Mouse (Mus musculus) frontal cortex, adult 2 months (tissue): Measurements from ENCODE around the gene Ranbp17. TPM values are rescaled to one million over a fixed set of nuclear protein-coding genes. Genes with fewer than 3 reads are reported as not detected.
A peak's percentile ranks its signal among the peaks of the same experiment; 100 is the strongest.
"Not testable (repeated sequence)": the region's sequence is repeated elsewhere in the genome, so short reads cannot be mapped to it uniquely, and the experiment has no call there.

Experiments
- DNase-seq, 2 experiments: peaks; one replicate each; pipeline ENCODE4 v3.0.0; 2022; ENCODE audit warnings: low spot score in 1 of 2; ENCODE audit errors: extremely low spot score in 1 of 2
- polyA plus RNA-seq: library from polyadenylated mRNA; depleted of rRNA; stranded (reverse); fragments of >200 nt; gene quantifications from 2 replicates; pipeline ENCODE4 v1.2.3, GENCODE M21; 2012

The Ranbp17 gene
- polyA plus RNA-seq, 1 experiment, result 5.1 TPM

- not testable (repeated sequence) for DNase-seq
Measured at GRCm38 (mm10) chr11:33427789-33428188, 85.8 kb downstream of the Ranbp17 start.

DNA sequence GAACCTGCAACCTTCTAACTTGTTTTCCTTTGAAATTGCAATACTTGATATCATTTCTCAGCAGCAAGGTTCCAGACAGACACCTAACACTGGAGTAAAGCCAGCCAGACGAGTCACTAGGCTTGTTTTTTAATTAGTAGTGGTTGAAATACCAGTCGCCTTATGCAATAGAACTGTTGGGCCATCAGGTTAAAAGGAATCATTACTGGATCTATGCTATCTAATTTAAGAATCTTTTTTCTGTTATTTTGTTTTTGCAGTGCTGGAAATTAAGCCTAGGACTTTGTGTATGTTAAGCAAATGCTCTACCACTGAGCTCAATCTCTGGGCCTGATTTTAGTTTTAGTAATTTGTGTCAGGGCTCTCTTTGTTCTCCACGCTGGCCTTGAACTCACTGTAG lies 91.3 kb downstream of the Ranbp17 start:
- DNase-seq, result no peak

DNA sequence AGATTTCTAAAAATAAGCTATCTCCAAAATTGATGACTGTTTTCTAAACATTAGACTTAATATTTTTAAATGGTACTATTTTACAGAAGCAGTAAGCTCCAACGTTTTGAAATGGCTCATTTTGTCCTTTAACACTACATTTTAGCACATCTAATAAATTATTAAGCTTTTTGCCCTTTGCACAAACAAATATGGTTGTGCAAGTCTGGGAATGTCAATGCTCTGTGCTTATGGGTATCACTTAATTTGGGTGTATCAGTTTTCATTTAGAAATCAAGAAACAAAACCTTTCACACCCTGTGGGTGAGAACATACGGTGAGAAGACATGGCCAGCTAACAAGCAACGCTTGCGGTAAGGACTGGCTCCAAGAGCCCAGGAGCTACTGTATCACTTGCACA lies 108.9 kb downstream of the Ranbp17 start:
- no peak for DNase-seq

DNA sequence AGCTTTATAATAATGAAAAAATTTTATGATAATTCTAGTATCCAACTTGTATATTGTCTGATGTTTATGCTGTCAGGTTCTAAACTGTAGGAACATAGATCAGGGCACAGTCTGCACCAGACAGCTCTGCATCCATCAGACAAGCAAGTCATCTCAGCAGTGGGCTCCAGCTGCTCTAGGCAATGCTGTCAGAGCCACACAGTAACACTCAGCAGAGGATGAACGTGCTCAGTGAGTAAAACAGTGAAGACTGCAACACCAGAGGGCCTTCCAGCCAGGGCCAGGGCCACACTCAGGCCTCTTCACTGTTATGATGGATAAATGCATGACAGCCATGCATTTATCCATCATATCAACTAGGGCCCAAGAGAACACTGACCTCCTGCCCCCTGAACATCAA lies 114.2 kb downstream of the Ranbp17 start:
- no peak for DNase-seq

GRCm38 (mm10) chr11:33398701-33399100 lies 114.8 kb downstream of the Ranbp17 start:
- no peak for DNase-seq

DNA sequence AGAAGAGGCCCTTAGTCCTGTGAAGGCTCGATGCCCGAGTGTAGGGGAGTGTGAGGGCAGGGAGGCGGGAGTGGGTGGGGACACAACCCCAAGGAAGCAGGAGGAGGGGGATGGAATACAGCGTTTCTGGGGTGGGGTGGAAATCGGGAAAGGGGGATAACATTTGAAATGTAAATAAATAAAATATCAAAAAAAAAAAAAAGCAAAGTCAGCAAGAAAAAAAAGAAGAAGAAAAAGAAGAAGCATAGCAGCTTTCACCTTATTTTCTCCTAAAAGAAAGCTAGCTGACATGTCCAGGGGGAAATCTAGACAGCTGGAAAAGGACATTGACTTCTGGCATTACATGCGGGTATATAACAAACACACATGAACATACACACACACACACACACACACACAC lies 117.3 kb downstream of the Ranbp17 start:
- no peak for DNase-seq

DNA sequence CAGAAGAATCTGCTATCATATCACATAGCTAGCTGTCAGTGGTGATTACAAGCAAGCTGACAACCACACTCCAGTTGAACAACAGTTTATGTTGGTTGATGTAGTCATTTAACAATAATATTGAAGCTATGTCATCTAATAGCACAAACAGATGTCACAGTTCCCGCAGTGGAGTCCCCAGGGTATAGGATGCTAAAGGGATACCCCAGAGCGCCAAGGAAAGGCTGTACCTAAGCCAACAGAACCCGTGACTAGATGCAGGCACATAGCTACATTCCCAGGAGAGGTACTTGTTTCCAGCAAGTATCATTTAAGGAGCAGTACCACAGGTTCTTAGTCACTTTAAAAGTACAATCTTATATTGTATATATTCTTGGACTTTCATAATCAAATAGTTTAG lies 119.5 kb downstream of the Ranbp17 start:
- no peak for DNase-seq

GRCm38 (mm10) chr11:33388685-33389084 lies 124.9 kb downstream of the Ranbp17 start:
- peak; percentile 1 to 20 for DNase-seq

DNA sequence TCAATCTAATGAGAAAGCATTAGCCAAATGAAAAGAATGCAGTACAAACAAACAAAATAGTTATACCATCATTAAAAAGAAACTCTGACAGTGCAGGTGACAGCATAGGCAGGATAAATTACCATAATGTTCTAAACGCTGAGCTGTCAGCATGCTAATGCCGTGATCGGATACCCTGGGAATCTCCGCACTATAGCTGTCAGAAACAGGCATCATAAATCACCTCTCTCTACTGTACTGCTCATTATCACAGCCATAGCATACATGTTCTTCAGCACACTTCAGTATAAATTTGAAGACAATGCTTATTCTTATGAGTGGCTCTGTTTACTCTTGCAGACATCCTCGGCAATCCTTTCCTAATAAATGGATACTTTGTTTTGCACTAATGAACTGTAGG lies 151.7 kb downstream of the Ranbp17 start:
- no peak for DNase-seq

GRCm38 (mm10) chr11:33349269-33349668 lies 164.3 kb downstream of the Ranbp17 start:
- DNase-seq, result no peak

GRCm38 (mm10) chr11:33342061-33342460 lies 171.5 kb downstream of the Ranbp17 start:
- no peak for DNase-seq

- peak in 1 of 2 experiments; percentile 51 for DNase-seq
Measured at GRCm38 (mm10) chr11:33336552-33337121, 176.9 kb downstream of the Ranbp17 start.

- DNase-seq, result no peak
Measured at GRCm38 (mm10) chr11:33335616-33336015, 177.9 kb downstream of the Ranbp17 start.

DNA sequence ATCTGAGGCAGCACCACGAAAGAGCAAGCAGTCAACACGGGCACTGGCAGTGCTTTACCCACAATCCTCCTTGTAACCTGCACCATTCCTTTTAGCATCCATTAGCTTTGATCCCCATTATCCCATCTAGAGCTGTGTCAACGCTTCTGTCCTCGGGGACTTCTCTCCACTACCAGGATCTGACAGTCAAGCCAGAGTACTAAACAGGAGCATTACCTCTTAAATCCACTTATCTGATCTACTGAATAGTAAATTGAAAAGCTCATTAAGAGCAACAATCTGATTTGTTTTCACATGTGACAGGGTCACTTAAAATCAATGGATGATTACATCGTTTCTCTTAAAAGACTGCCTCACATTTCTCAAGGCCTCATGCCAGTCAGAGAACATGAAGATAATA lies 181.4 kb downstream of the Ranbp17 start:
- DNase-seq, result no peak

GRCm38 (mm10) chr11:33319006-33319611 lies 194.4 kb downstream of the Ranbp17 start:
- no peak for DNase-seq

DNA sequence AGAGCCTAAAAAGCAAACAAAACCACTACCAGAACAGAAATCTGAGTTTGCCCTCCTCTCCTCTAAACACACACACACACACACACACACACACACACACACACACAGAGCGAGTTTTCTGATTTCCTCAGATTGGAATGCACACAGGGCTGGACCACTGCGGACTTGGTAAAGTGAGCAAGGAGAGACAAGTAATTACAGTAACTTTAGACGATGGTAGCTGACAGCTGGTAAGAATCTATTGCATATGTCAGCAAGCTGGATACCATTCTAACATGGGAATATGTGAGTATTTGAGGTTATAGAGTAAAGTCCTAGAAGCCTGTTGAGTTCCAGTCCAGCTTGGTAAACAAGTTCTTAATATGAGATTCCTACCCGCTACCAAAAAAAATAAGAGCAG lies 204.0 kb downstream of the Ranbp17 start:
- no peak for DNase-seq

DNA sequence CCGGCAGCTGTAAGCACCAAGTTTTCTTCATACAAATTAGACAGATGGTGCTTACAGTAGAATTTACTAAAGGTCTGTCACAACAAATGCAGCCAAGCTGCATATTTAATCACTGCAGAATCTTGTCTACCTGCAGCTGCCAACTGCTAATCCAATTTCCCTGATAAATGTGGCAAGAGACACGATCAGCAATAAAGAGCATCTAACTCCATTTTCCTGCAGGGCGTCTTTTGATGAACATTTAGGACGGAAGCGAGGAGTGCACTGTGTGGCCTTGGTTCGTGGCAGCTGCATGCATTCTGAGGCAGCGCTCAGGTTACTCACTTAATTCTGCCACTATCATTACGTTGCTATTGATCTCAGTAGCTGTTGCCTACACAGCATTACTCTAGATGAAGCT lies 212.7 kb downstream of the Ranbp17 start:
- DNase-seq, result no peak

GRCm38 (mm10) chr11:33299371-33299770 lies 214.2 kb downstream of the Ranbp17 start:
- no peak for DNase-seq

- DNase-seq, result no peak
Measured at GRCm38 (mm10) chr11:33297121-33297520, 216.4 kb downstream of the Ranbp17 start.

- peak in 1 of 2 experiments; percentile 24 for DNase-seq
Measured at GRCm38 (mm10) chr11:33295422-33295821, 218.1 kb downstream of the Ranbp17 start.

DNA sequence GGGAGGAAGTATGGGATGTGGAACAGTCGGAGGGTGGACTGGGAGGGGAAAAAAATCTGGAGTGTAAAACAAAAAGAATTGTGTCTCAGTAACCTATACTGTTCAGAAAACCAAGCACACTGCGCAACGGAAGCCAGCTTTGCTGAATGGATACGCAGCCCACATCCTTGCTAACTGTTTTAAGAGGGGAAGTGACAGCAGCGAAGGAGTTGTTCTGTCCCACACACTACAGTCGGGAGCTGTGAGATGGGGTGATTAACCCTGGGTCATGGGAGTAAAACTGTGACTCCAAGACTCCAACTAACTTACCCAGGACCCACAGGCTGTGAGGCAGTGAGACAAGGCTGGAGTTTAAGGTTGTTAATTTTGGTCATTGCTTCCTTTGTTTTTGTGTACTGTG lies 219.5 kb downstream of the Ranbp17 start:
- no peak for DNase-seq

GRCm38 (mm10) chr11:33278571-33278970 lies 235.0 kb downstream of the Ranbp17 start:
- no peak for DNase-seq

GRCm38 (mm10) chr11:33276637-33277036 lies 236.9 kb downstream of the Ranbp17 start, which contains the start of gene Gm12117:
Gene Gm12117, minus strand, starts transcription at chr11:33276737.
- no peak for DNase-seq
